Mouse (Mus musculus) frontal cortex, postnatal 10 days (tissue): ENCODE data around the gene Inhbe.
A peak's percentile ranks its signal among the peaks of the same experiment; 100 is the strongest.

Experiments used
- DNase-seq, 2 experiments: peaks; one replicate each; pipeline ENCODE4 v3.0.0; 2022; ENCODE audit warnings: low spot score in 2 of 2, mixed read lengths in 1 of 2

The Inhbe gene

GRCm38 (mm10) chr10:127346173-127346572, 8.0 kb downstream of the Inhbe start:
- no peak for DNase-seq

- DNase-seq, result no peak
These were observed 11.2 kb downstream of the Inhbe start for GRCm38 (mm10) chr10:127343029-127343428.

- peak in 1 of 2 experiments; percentile 66 for DNase-seq
These were observed 12.1 kb downstream of the Inhbe start, which contains the start of gene Gli1 for GRCm38 (mm10) chr10:127341891-127342639. Gene Gli1, minus strand, starts transcription at chr10:127341974.

- no peak for DNase-seq
These were observed 12.9 kb downstream of the Inhbe start for GRCm38 (mm10) chr10:127341360-127341690.

GRCm38 (mm10) chr10:127340577-127341359, 13.4 kb downstream of the Inhbe start:
- DNase-seq, result no peak

GRCm38 (mm10) chr10:127339683-127340576, 14.3 kb downstream of the Inhbe start:
- DNase-seq, result no peak

GRCm38 (mm10) chr10:127338930-127339682, 15.1 kb downstream of the Inhbe start:
- peak; percentile 73 to 84 for DNase-seq

GRCm38 (mm10) chr10:127337536-127338099, 16.6 kb downstream of the Inhbe start:
- no peak for DNase-seq

- DNase-seq, result no peak
These were observed 17.3 kb downstream of the Inhbe start for GRCm38 (mm10) chr10:127336952-127337351.

- DNase-seq, result no peak
These were observed 18.9 kb downstream of the Inhbe start for GRCm38 (mm10) chr10:127335271-127335670.

GRCm38 (mm10) chr10:127333152-127333551, 21.1 kb downstream of the Inhbe start:
- no peak for DNase-seq

GRCm38 (mm10) chr10:127332211-127332874, 21.9 kb downstream of the Inhbe start:
- no peak for DNase-seq

GRCm38 (mm10) chr10:127330212-127330611, 24.0 kb downstream of the Inhbe start:
- no peak for DNase-seq

- DNase-seq, result no peak
These were observed 26.6 kb downstream of the Inhbe start for GRCm38 (mm10) chr10:127327461-127328145.

GRCm38 (mm10) chr10:127326828-127327227, 27.4 kb downstream of the Inhbe start:
- no peak for DNase-seq

GRCm38 (mm10) chr10:127326017-127326801, 28.0 kb downstream of the Inhbe start:
- DNase-seq, result no peak

- DNase-seq, result no peak
These were observed 28.7 kb downstream of the Inhbe start for GRCm38 (mm10) chr10:127325454-127326016.

- no peak for DNase-seq
These were observed 29.7 kb downstream of the Inhbe start for GRCm38 (mm10) chr10:127324495-127324894.
